Mouse (Mus musculus): Measurements from ENCODE around the gene Slamf8.

Slamf8 gene

GRCm38 (mm10) chr1:172593956-172594355, 3.6 kb upstream of the Slamf8 start:
- DNase-seq (ENCODE audit: low spot score) = no peak

GRCm38 (mm10) chr1:172593321-172593720, 3.0 kb upstream of the Slamf8 start:
- DNase-seq (ENCODE audit: low spot score) = no peak

GRCm38 (mm10) chr1:172585612-172586567, 4.5 kb downstream of the Slamf8 start:
- DNase-seq (ENCODE audit: low spot score) = no peak

- no peak for DNase-seq (ENCODE audit: low spot score)
Measured at GRCm38 (mm10) chr1:172585026-172585425, 5.3 kb downstream of the Slamf8 start.

- DNase-seq (ENCODE audit: low spot score) = no peak
Measured at GRCm38 (mm10) chr1:172584271-172584670, 6.1 kb downstream of the Slamf8 start.

GRCm38 (mm10) chr1:172582436-172582835, 7.9 kb downstream of the Slamf8 start:
- no peak for DNase-seq (ENCODE audit: low spot score)

- no peak for DNase-seq (ENCODE audit: low spot score)
Measured at GRCm38 (mm10) chr1:172580116-172580515, 10.3 kb downstream of the Slamf8 start.

GRCm38 (mm10) chr1:172567758-172568157, 22.6 kb downstream of the Slamf8 start:
- no peak for DNase-seq (ENCODE audit: low spot score)

- DNase-seq (ENCODE audit: low spot score) = no peak
Measured at GRCm38 (mm10) chr1:172566131-172566530, 24.2 kb downstream of the Slamf8 start.

- DNase-seq (ENCODE audit: low spot score) = no peak
Measured at GRCm38 (mm10) chr1:172563465-172563828, 26.9 kb downstream of the Slamf8 start.

- DNase-seq (ENCODE audit: low spot score) = peak; percentile 44
Measured at GRCm38 (mm10) chr1:172562641-172563464, 27.5 kb downstream of the Slamf8 start.

GRCm38 (mm10) chr1:172555638-172556037, 34.7 kb downstream of the Slamf8 start, which contains the start of gene Vsig8:
TSS of gene Vsig8 (plus strand) at chr1:172555938.
- no peak for DNase-seq (ENCODE audit: low spot score)

- no peak for DNase-seq (ENCODE audit: low spot score)
Measured at GRCm38 (mm10) chr1:172552623-172553022, 37.7 kb downstream of the Slamf8 start.

GRCm38 (mm10) chr1:172551009-172551408, 39.4 kb downstream of the Slamf8 start:
- no peak for DNase-seq (ENCODE audit: low spot score)

- DNase-seq (ENCODE audit: low spot score) = peak; percentile 19
Measured at GRCm38 (mm10) chr1:172550551-172550951, 39.8 kb downstream of the Slamf8 start.

- DNase-seq (ENCODE audit: low spot score) = no peak
Measured at GRCm38 (mm10) chr1:172549717-172550116, 40.7 kb downstream of the Slamf8 start.

- DNase-seq (ENCODE audit: low spot score) = no peak
Measured at GRCm38 (mm10) chr1:172549314-172549713, 41.1 kb downstream of the Slamf8 start.

- no peak for DNase-seq (ENCODE audit: low spot score)
Measured at GRCm38 (mm10) chr1:172548501-172548900, 41.9 kb downstream of the Slamf8 start.

- no peak for DNase-seq (ENCODE audit: low spot score)
Measured at GRCm38 (mm10) chr1:172546062-172546461, 44.3 kb downstream of the Slamf8 start.

- no peak for DNase-seq (ENCODE audit: low spot score)
Measured at GRCm38 (mm10) chr1:172540283-172540820, 50.0 kb downstream of the Slamf8 start.

GRCm38 (mm10) chr1:172539827-172540226, 50.5 kb downstream of the Slamf8 start:
- DNase-seq (ENCODE audit: low spot score) = no peak

- no peak for DNase-seq (ENCODE audit: low spot score)
Measured at GRCm38 (mm10) chr1:172535116-172535515, 55.3 kb downstream of the Slamf8 start.

Measured in testis, postnatal 14 days (tissue).